Mouse (Mus musculus) lung, embryonic 15.5 days (tissue): ENCODE results near the gene Smad1. TPM values are rescaled to one million over a fixed set of nuclear protein-coding genes. Genes with fewer than 3 reads are reported as not detected.
"Not testable (repeated sequence)": the region's sequence is repeated elsewhere in the genome, so short reads cannot be mapped to it uniquely, and the experiment has no call there.

Source experiments
- ATAC-seq: fragments of 200-750 bp; cut with Nextera tagmentation; 2 replicates; pipeline ENCODE4 v1.8.0; 2017; ENCODE audit warnings: moderate number of reproducible peaks, borderline replicate concordance; ENCODE audit not compliant: low FRiP score, low TSS enrichment; ENCODE audit errors: extremely low read depth
- H3K27ac ChIP-seq: fragments of 300-500 bp; sonication (generic); 2 replicates; pipeline ENCODE4 v1.5.1; 2015; ENCODE audit warnings: moderate library complexity, mild to moderate bottlenecking, inconsistent platforms
- H3K27me3 ChIP-seq: fragments of 300-500 bp; sonication (generic); 2 replicates; pipeline ENCODE4 v1.6.1; 2015; ENCODE audit warnings: inconsistent platforms
- H3K36me3 ChIP-seq: fragments of 300-500 bp; sonication (generic); 2 replicates; pipeline ENCODE4 v1.6.1; 2015; ENCODE audit warnings: inconsistent platforms
- H3K4me1 ChIP-seq: fragments of 300-500 bp; sonication (generic); 2 replicates; pipeline ENCODE4 v1.6.1; 2015; ENCODE audit warnings: inconsistent platforms
- H3K4me2 ChIP-seq: fragments of 300-500 bp; sonication (generic); 2 replicates; pipeline ENCODE4 v1.6.1; 2015; ENCODE audit warnings: inconsistent platforms, mild to moderate bottlenecking, moderate library complexity
- H3K4me3 ChIP-seq: fragments of 300-500 bp; sonication (generic); 2 replicates; pipeline ENCODE4 v1.5.1; 2015; ENCODE audit warnings: mild to moderate bottlenecking, inconsistent platforms
- H3K9ac ChIP-seq: fragments of 300-500 bp; sonication (generic); 2 replicates; pipeline ENCODE4 v1.6.1; 2015; ENCODE audit warnings: inconsistent platforms
- H3K9me3 ChIP-seq: fragments of 300-500 bp; sonication (generic); 2 replicates; pipeline ENCODE4 v1.6.1; 2016; ENCODE audit warnings: inconsistent platforms
- WGBS: fragments of 180-500 bp; shearing (Covaris S2); methylation state at CpG from one replicate; pipeline ENCODE4 v1.1.7; 2015; 5-methylcytosine and 5-hydroxymethylcytosine counted together
- polyA plus RNA-seq: library from polyadenylated mRNA; unstranded; fragments of >200 nt; fragmentation: Nextera tagmentation; extraction: Ambion mirVana; gene quantifications from 2 replicates; pipeline ENCODE4 v1.2.1, GENCODE M21; 2015

The Smad1 gene
- 36.1 and 38.5 TPM in 2 replicates for polyA plus RNA-seq

DNA sequence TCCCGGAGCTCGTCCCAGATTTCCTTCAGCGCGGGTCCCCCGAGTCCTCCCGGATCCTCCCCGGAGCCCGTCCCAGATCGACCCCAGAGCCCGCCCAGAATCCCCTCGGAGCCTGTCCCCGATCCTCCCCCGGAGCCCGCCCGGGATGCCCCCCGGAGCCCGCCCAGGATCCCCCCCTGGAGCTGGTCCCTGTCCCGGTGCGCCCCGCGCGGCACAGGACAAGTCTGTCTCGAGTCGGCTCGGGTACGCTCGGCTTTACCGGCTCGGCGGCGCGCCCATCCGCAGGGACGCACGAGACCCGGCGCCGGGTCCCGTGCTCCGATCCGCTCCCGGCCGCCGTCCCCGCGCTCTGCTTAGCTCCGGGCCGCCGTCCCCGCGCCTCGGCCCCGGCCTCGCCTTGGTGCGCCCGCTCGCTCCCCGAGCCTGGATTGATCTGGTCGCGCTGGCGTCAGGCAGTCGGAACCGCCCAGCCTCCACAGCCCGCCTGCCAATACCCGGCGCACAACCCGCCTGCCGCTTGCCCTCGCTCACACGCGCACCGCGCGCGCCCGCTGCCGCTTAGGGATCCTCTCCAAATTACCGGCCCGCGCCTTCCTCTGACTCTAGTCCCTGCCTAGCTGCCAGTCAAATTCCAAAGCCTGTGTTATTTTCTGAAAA lies at the start of gene Smad1:
Gene Smad1 (minus strand): TSS at position 525 of the 657 bp plus-strand sequence.
- WGBS, result under 1% methylated on average over 58 of the region's 80 CpGs
- peak; percentile 94 for ATAC-seq
- Histone ChIP-seq H3K36me3 (no peaks in the 10 kb centered on the region), H3K9ac (peak within 1 kb of the TSS; percentile 96), H3K27ac (peak within 1 kb of the TSS; percentile 98), H3K4me3 (peak within 1 kb of the TSS; percentile 95), H3K4me2 (peak within 1 kb of the TSS; percentile 67), H3K4me1 (peaks cover 32% of the 10 kb centered on the region), H3K9me3 (no peaks in the 10 kb centered on the region), H3K27me3 (no peaks in the 10 kb centered on the region)

DNA sequence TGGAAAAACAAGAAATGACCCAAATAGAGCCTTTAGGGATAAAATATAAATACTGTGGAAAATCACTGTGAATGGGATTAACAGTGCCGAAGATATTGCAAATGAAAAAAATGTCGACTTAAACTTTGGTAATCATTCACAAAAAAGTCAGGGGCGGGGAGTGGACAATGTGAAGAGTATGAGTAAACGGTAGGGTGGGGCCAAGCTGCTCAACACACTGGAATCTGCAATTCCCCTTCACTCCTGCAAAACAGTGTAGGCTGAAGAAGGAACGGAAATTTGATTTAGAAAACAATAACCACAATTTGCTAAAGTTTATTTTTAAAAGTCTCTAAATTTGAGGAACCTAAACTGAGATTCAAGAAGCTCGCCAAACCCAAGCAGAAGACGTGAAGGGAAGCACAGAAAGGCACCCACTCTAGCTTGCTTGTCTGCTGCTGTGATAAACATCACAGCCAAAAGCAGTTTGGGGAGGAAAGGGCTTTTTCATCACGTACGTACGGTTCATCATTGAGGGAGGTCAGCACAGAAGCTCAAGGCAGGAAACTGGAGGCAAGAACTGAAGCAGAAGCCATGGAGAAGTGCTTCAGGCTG lies 48.0 kb upstream of the Smad1 start:
- Histone ChIP-seq H3K4me1 (peaks cover 4% of the 10 kb centered on the region; the same call in 1 of the 2 replicates), H3K36me3 (no peaks in the 10 kb centered on the region), H3K4me3 (no peak overlapping the region), H3K9ac (no peak overlapping the region), H3K9me3 (no peaks in the 10 kb centered on the region), H3K27me3 (no peaks in the 10 kb centered on the region), H3K4me2 (no peak overlapping the region), H3K27ac (no peak overlapping the region)
- ATAC-seq, result no peak
- 59% methylated on average over 10 of the region's 10 CpGs for WGBS

DNA sequence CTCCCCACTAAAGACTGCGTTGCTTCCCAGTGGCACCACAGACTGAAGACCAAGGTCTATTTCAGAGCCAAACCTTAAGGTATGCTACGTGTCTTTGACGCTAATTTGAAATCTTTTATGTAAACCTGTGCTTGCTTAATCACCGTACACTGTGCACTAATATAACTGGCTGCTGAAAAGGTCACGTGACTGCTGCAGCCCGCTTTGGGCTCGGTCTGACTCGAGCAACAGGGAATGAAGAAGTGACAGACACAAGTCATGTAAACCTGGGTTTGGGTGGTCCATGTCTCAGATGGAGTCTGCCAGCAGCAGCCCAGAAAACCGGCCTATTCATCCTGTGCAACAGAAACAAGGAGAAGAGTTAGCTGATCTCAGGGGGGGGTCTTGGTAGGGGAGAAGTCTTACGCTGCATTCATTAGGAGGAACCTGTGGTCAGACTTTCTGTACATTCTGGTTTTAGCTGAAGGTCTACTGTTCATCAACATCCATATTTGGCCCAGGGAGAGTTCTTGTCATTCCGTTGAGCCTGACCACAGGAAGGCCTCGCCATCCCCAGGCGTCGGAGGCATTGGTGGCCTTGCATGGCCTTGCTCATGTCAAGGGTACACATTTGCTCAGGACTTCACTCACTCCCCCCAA lies 44.3 kb upstream of the Smad1 start:
- Histone ChIP-seq H3K4me3 (no peak overlapping the region), H3K4me2 (no peak overlapping the region), H3K9ac (no peak overlapping the region), H3K27me3 (no peaks in the 10 kb centered on the region), H3K4me1 (no peaks in the 10 kb centered on the region), H3K9me3 (no peaks in the 10 kb centered on the region), H3K27ac (no peak overlapping the region), H3K36me3 (no peaks in the 10 kb centered on the region)
- WGBS, result 71% methylated on average over 14 of the region's 14 CpGs
- no peak for ATAC-seq

DNA sequence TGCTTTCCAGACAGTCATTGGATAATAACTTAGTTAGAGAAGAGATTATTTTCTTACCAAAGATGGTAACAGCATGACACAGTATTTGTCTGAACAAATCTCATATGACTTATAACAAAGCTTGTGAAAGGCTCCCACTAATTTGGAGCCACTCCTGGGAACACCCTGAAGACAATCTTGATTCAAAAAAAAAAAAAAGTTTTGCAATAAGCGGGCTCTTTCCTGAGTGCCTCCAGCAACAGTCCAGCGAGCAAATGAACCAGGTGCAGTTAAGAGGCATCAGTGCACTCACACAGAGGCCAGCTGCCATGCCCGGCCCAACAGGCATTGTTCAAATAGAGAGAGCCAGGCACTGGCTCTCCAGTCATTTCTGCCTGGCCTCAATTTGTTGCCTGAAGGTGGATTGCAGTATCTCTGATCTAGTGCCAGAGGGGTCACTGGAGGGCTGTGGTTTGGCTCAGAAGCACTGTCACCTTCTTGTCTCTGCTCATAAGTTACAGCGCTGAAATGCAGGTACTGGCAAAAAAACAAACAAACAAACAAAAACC lies 34.7 kb upstream of the Smad1 start:
- 44% methylated on average over 4 of the region's 4 CpGs for WGBS
- H3K27ac ChIP-seq, result no peak overlapping the region

DNA sequence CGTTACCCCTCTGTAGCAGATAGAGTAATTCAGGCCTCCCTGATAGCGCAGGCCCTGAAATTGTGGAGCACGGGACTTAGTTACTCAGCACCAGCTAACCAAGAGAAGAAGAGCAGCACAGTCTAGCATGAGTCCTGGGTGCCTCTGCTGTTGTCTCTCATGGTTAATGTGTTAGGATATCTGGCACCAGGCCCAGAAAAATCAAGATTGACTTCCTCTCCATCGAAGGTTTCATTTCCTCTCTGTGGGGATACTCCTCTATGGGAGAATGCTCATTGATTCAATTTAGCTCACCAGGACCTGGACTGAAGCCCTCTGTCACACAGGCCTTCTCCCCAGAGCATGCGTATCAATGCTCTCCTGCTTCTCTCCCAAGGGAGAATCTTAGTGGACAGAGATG lies 15.6 kb upstream of the Smad1 start:
- Histone ChIP-seq H3K27me3 (no peaks in the 10 kb centered on the region), H3K4me3 (no peak overlapping the region), H3K9me3 (no peaks in the 10 kb centered on the region), H3K4me1 (peaks cover 8% of the 10 kb centered on the region), H3K4me2 (no peak overlapping the region), H3K9ac (no peak overlapping the region), H3K27ac (no peak overlapping the region), H3K36me3 (no peaks in the 10 kb centered on the region)
- ATAC-seq, result no peak
- WGBS, result 63% methylated on average over 5 of the region's 5 CpGs

More for the DNA sequence above, 34.7 kb upstream of the Smad1 start:
- ATAC-seq, result no peak
- H3K9me3 ChIP-seq, result no peaks in the 10 kb centered on the region
- no peak overlapping the region for H3K4me2 ChIP-seq
- no peaks in the 10 kb centered on the region for H3K36me3 ChIP-seq
- H3K4me1 ChIP-seq, result no peaks in the 10 kb centered on the region
- H3K9ac ChIP-seq, result no peak overlapping the region
- H3K4me3 ChIP-seq, result no peak overlapping the region
- H3K27me3 ChIP-seq, result no peaks in the 10 kb centered on the region

DNA sequence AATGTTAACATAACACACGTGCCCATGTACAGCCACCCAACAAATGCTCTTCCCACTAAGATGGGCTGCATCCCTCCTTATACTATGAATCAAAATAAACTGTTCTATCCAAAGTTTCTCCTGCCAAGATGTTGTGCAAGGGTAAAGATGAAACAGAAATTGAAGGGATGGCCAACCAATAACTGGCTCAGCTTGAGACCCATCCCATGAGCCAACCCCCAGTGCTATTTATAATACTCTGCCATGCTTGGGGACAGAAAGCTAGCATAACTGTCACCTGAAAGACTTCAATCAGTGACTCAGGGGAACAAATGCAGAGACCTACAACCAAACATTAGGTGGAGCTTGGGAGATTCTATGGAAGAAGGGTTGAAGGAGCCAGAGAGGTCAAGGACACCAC lies 11.2 kb upstream of the Smad1 start:
- Histone ChIP-seq H3K36me3 (no peaks in the 10 kb centered on the region), H3K27me3 (no peaks in the 10 kb centered on the region), H3K9me3 (no peaks in the 10 kb centered on the region), H3K9ac (no peak overlapping the region), H3K27ac (no peak overlapping the region), H3K4me2 (no peak overlapping the region), H3K4me1 (peaks cover 8% of the 10 kb centered on the region), H3K4me3 (no peak overlapping the region)
- no peak for ATAC-seq
- WGBS, result 50% methylated on average over 1 of the region's 1 CpGs

DNA sequence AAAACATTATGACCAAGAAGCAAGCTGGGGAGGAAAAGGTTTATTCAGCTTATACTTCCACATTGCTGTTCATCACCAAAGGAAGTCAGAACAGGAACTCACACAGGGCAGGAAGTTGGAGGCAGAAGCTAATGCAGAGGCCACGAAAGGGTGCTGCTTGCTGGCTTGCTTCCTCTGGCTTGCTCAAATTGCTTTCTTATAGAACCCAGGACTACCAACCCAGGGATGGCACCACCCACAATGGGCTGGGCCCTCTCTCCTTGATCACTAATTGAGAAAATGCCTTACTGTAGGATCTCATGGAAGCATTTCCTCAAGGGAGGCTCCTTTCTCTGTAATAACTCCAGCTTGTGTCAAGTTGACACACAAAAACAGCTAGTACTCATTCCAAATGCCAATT lies 8.0 kb upstream of the Smad1 start:
- H3K4me3 ChIP-seq, H3K4me1 ChIP-seq, H3K27ac ChIP-seq, ATAC-seq, H3K36me3 ChIP-seq, H3K9me3 ChIP-seq, H3K27me3 ChIP-seq, H3K9ac ChIP-seq, H3K4me2 ChIP-seq: not testable (repeated sequence)
- WGBS, result 63% methylated on average over 1 of the region's 1 CpGs

DNA sequence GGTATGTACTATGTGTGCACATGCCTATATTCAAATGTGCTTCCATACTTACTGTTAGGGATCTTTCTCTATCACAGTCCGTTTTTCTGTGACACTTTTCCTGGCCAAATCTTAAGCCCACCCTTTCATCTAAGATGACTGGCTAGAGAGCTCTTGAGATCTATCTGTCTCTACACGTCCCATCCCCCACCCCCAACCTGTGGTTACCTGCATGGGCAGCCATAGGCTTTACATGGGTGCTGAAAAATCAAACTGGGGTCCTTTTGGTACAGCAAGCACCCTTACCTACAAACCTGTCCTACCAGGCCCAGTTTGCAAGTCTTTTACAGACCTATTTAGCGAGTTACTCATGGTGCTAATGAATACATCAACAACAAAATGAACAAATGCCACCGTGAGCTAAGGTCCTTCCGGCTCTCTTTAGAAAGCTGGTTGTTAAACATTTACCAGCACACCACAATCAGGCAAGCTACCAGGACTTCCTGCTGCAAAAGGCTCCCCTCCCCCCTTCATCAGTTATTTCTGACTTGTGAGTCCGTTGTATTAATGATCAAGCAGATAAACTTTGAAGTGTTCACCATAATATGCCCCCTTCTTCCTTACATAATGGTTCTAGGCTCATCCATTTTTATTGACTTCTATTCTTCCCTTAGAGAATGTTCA lies 5.7 kb upstream of the Smad1 start:
- Histone ChIP-seq H3K27ac (no peak overlapping the region), H3K9me3 (no peaks in the 10 kb centered on the region), H3K27me3 (no peaks in the 10 kb centered on the region), H3K4me1 (peaks cover 4% of the 10 kb centered on the region; the same call in 1 of the 2 replicates), H3K36me3 (no peaks in the 10 kb centered on the region), H3K4me3 (no peak overlapping the region), H3K9ac (no peak overlapping the region), H3K4me2 (no peak overlapping the region)
- no peak for ATAC-seq
- 32% methylated on average over 6 of the region's 6 CpGs for WGBS

DNA sequence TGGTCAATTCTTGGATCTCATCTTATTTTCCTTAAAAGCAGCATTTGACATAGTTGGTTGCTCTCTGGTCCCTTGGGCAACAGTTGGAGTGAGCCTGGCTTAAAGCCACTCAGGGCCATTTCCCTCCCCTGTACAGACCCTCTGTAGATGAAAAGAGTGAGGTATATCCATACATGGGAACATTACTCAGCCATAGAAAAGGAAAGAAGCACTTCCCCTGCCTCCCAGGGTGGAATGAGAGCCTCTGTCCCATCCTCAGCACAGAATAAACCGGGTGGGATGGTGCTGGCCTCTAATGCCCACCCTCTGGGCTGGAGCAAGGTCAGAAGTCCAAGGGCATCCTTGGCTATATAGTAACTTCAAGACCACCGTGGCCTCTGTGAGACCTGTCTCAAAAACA lies 1.4 kb upstream of the Smad1 start:
- ATAC-seq, result no peak
- H3K36me3 ChIP-seq, result no peaks in the 10 kb centered on the region
- H3K4me3 ChIP-seq, result no peak overlapping the region
- no peaks in the 10 kb centered on the region for H3K27me3 ChIP-seq
- H3K4me2 ChIP-seq, result no peak overlapping the region
- 78% methylated on average over 2 of the region's 2 CpGs for WGBS
- H3K9ac ChIP-seq, result no peak overlapping the region
- H3K27ac ChIP-seq, result no peak overlapping the region
- H3K4me1 ChIP-seq, result peaks cover 28% of the 10 kb centered on the region
- H3K9me3 ChIP-seq, result no peaks in the 10 kb centered on the region

DNA sequence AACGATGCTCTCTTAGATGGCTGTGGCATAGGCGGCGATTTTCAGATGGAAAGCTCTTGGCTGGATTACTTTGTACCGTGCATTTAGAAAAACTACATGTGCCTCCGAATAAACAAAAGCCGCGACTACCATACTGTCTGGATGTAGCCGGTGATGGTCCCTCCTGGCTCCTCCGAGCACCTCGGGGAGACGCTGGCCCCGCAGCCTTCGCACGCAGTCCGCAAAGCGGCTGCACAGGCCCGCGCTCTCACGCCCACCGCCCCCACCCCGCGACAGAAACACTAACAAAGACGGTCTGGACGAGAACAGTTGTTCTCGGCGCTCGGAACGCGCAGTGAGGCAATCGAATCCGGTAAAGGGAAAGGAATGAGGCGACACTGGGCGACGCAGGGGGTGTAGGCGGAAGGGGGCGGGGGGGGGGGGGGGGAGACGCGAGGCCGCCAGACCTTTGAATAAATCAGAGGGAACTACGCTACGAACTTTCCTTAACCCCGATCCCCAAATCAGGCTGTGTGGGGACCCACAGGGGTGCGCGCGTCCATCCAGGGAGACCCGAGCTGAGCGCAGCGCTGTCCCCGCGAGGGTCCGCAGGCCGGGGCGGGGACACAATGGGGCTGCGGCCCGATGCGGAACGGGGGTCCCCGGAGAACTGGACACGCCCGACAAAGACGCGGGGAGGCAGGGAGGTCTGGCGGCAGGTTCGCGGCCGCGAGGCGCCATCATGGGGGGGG lies 902 bp downstream of the Smad1 start:
- Histone ChIP-seq H3K4me1 (peaks cover 38% of the 10 kb centered on the region), H3K27ac (peak overlapping the region; percentile 98), H3K9me3 (no peaks in the 10 kb centered on the region), H3K9ac (peak overlapping the region; percentile 96), H3K36me3 (no peaks in the 10 kb centered on the region), H3K4me2 (peak overlapping the region; percentile 67), H3K27me3 (no peaks in the 10 kb centered on the region), H3K4me3 (peak overlapping the region; percentile 95)
- ATAC-seq, result peak; percentile 57; the same call in 1 of the 2 replicates
- WGBS, result under 1% methylated on average over 64 of the region's 68 CpGs

DNA sequence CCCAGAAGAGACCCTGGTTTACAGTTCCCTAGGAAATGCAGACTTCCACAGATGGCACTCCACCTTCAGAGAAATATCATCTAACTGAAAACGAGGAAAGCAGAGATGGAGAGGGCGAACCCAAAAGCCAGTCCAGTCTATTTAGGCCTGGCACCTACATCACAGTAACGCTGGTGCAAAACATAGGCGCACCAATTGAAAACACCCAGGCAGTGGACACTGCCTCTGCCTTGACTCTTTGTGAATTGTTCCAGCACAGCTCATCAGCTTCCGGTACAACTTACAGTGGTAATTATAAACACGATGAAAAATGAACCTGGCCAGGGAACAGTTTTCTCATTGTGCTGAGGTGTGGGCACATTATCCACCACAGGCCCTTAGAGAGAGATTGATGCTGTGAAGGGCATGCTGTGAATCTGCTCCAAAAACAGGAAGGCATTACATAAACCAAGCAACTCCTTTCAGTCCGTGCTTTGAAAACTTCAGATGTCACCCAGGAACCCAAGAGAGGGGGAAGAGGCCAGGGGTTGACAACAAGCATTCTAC lies 1.5 kb downstream of the Smad1 start:
- 18% methylated on average over 7 of the region's 7 CpGs for WGBS
- Histone ChIP-seq H3K36me3 (no peaks in the 10 kb centered on the region), H3K9me3 (no peaks in the 10 kb centered on the region), H3K27ac (peak overlapping the region; percentile 98), H3K4me3 (peak overlapping the region; percentile 95), H3K27me3 (no peaks in the 10 kb centered on the region), H3K4me2 (peak overlapping the region; percentile 67), H3K4me1 (peaks cover 42% of the 10 kb centered on the region), H3K9ac (peak overlapping the region; percentile 96)
- no peak for ATAC-seq
